Mouse (Mus musculus): ENCODE measurements around the gene Gm44502. TPM values are rescaled to one million over a fixed set of nuclear protein-coding genes. Genes with fewer than 3 reads are reported as not detected.

Gene Gm44502
- polyA plus RNA-seq, 1 experiment from 2014 or later = not detected

GRCm38 (mm10) chr15:89426716-89427115 lies 2.8 kb downstream of the Gm44502 start:
- H3K9me3 ChIP-seq = no peaks in the 10 kb centered on the region
- no peak overlapping the region for H3K4me3 ChIP-seq
- peaks cover 20% of the 10 kb centered on the region for H3K36me3 ChIP-seq
- no peak overlapping the region for H3K4me2 ChIP-seq
- ATAC-seq (ENCODE audit: borderline replicate concordance, extremely low read depth, low FRiP score, low TSS enrichment) = no peak
- H3K4me1 ChIP-seq = peaks cover 13% of the 10 kb centered on the region
- no peak overlapping the region for H3K27ac ChIP-seq
- no peaks in the 10 kb centered on the region for H3K27me3 ChIP-seq
- WGBS = 90% methylated on average over 10 of the region's 10 CpGs
- no peak overlapping the region for H3K9ac ChIP-seq

- WGBS = 42% methylated on average over 6 of the region's 6 CpGs
- no peak within 1 kb of the TSS for H3K27ac ChIP-seq
These were observed 3.8 kb downstream of the Gm44502 start, which contains the start of gene Cpt1b for GRCm38 (mm10) chr15:89425711-89426121. Gene Cpt1b, minus strand, starts transcription at chr15:89425863.

GRCm38 (mm10) chr15:89424621-89425020 lies 4.9 kb downstream of the Gm44502 start:
- Histone ChIP-seq H3K27me3 (no peaks in the 10 kb centered on the region), H3K4me2 (no peak overlapping the region), H3K4me1 (peaks cover 8% of the 10 kb centered on the region), H3K9ac (no peak overlapping the region), H3K36me3 (peaks cover 20% of the 10 kb centered on the region), H3K27ac (no peak overlapping the region), H3K9me3 (no peaks in the 10 kb centered on the region), H3K4me3 (no peak overlapping the region)
- 80% methylated on average over 8 of the region's 8 CpGs for WGBS
- ATAC-seq (ENCODE audit: borderline replicate concordance, extremely low read depth, low FRiP score, low TSS enrichment) = no peak

More at GRCm38 (mm10) chr15:89425711-89426121, 3.8 kb downstream of the Gm44502 start, which contains the start of gene Cpt1b:
- Histone ChIP-seq H3K4me3 (no peak within 1 kb of the TSS), H3K4me2 (no peak within 1 kb of the TSS), H3K4me1 (peaks cover 13% of the 10 kb centered on the region), H3K9me3 (no peaks in the 10 kb centered on the region), H3K36me3 (peaks cover 20% of the 10 kb centered on the region), H3K27me3 (no peaks in the 10 kb centered on the region), H3K9ac (no peak within 1 kb of the TSS)
- no peak for ATAC-seq (ENCODE audit: borderline replicate concordance, extremely low read depth, low FRiP score, low TSS enrichment)

- H3K4me3 ChIP-seq = no peak overlapping the region
- H3K9ac ChIP-seq = no peak overlapping the region
- 93% methylated on average over 9 of the region's 9 CpGs for WGBS
- ATAC-seq (ENCODE audit: borderline replicate concordance, extremely low read depth, low FRiP score, low TSS enrichment) = no peak
- H3K27ac ChIP-seq = no peak overlapping the region
- H3K36me3 ChIP-seq = peaks cover 11% of the 10 kb centered on the region
- H3K4me2 ChIP-seq = no peak overlapping the region
- no peaks in the 10 kb centered on the region for H3K9me3 ChIP-seq
- H3K27me3 ChIP-seq = no peaks in the 10 kb centered on the region
- H3K4me1 ChIP-seq = no peaks in the 10 kb centered on the region
These were observed 7.6 kb downstream of the Gm44502 start for GRCm38 (mm10) chr15:89421938-89422337.

GRCm38 (mm10) chr15:89415282-89415681 lies 14.2 kb downstream of the Gm44502 start:
- no peak overlapping the region for H3K27ac ChIP-seq
- no peak for ATAC-seq (ENCODE audit: borderline replicate concordance, extremely low read depth, low FRiP score, low TSS enrichment)

GRCm38 (mm10) chr15:89410118-89410517 lies 19.4 kb downstream of the Gm44502 start, which contains the start of gene Syce3:
Gene Syce3, minus strand, starts transcription at chr15:89410503.
- Histone ChIP-seq H3K4me1 (no peaks in the 10 kb centered on the region), H3K27ac (no peak within 1 kb of the TSS), H3K27me3 (no peaks in the 10 kb centered on the region), H3K9me3 (no peaks in the 10 kb centered on the region; the same call in 1 of the 2 replicates), H3K9ac (no peak within 1 kb of the TSS), H3K4me3 (no peak within 1 kb of the TSS), H3K4me2 (no peak within 1 kb of the TSS), H3K36me3 (no peaks in the 10 kb centered on the region)
- 82% methylated on average over 24 of the region's 24 CpGs for WGBS
- no peak for ATAC-seq (ENCODE audit: borderline replicate concordance, extremely low read depth, low FRiP score, low TSS enrichment)

More at GRCm38 (mm10) chr15:89415282-89415681, 14.2 kb downstream of the Gm44502 start:
- Histone ChIP-seq H3K27me3 (no peaks in the 10 kb centered on the region), H3K9ac (no peak overlapping the region), H3K4me2 (no peak overlapping the region), H3K4me1 (no peaks in the 10 kb centered on the region), H3K36me3 (no peaks in the 10 kb centered on the region), H3K9me3 (no peaks in the 10 kb centered on the region), H3K4me3 (no peak overlapping the region)
- WGBS = 82% methylated on average over 8 of the region's 8 CpGs

GRCm38 (mm10) chr15:89406691-89407090 lies 22.8 kb downstream of the Gm44502 start:
- Histone ChIP-seq H3K4me2 (no peak overlapping the region), H3K4me1 (no peaks in the 10 kb centered on the region), H3K27me3 (no peaks in the 10 kb centered on the region), H3K27ac (no peak overlapping the region), H3K36me3 (no peaks in the 10 kb centered on the region), H3K9ac (no peak overlapping the region), H3K4me3 (no peak overlapping the region), H3K9me3 (no peaks in the 10 kb centered on the region; the same call in 1 of the 2 replicates)
- ATAC-seq (ENCODE audit: borderline replicate concordance, extremely low read depth, low FRiP score, low TSS enrichment) = no peak

- Histone ChIP-seq H3K9ac (no peak overlapping the region), H3K27ac (no peak overlapping the region), H3K9me3 (no peaks in the 10 kb centered on the region; the same call in 1 of the 2 replicates), H3K4me2 (no peak overlapping the region), H3K36me3 (no peaks in the 10 kb centered on the region), H3K27me3 (no peaks in the 10 kb centered on the region), H3K4me1 (no peaks in the 10 kb centered on the region), H3K4me3 (no peak overlapping the region)
- ATAC-seq (ENCODE audit: borderline replicate concordance, extremely low read depth, low FRiP score, low TSS enrichment) = no peak
- 73% methylated on average over 10 of the region's 10 CpGs for WGBS
These were observed 24.5 kb downstream of the Gm44502 start for GRCm38 (mm10) chr15:89404831-89405623.

GRCm38 (mm10) chr15:89402471-89402870 lies 27.0 kb downstream of the Gm44502 start:
- WGBS = 94% methylated on average over 1 of the region's 1 CpGs
- H3K9me3 ChIP-seq = no peaks in the 10 kb centered on the region; the same call in 1 of the 2 replicates
- no peak for ATAC-seq (ENCODE audit: borderline replicate concordance, extremely low read depth, low FRiP score, low TSS enrichment)
- no peaks in the 10 kb centered on the region for H3K27me3 ChIP-seq
- no peak overlapping the region for H3K4me3 ChIP-seq
- no peaks in the 10 kb centered on the region for H3K4me1 ChIP-seq
- H3K9ac ChIP-seq = no peak overlapping the region
- H3K4me2 ChIP-seq = no peak overlapping the region
- H3K27ac ChIP-seq = no peak overlapping the region
- H3K36me3 ChIP-seq = no peaks in the 10 kb centered on the region

GRCm38 (mm10) chr15:89399716-89400115 lies 29.8 kb downstream of the Gm44502 start:
- H3K27ac ChIP-seq = no peak overlapping the region
- H3K4me3 ChIP-seq = no peak overlapping the region
- no peaks in the 10 kb centered on the region for H3K27me3 ChIP-seq
- H3K4me2 ChIP-seq = no peak overlapping the region
- H3K36me3 ChIP-seq = no peaks in the 10 kb centered on the region
- H3K4me1 ChIP-seq = no peaks in the 10 kb centered on the region
- 42% methylated on average over 1 of the region's 1 CpGs for WGBS
- ATAC-seq (ENCODE audit: borderline replicate concordance, extremely low read depth, low FRiP score, low TSS enrichment) = no peak
- H3K9me3 ChIP-seq = no peaks in the 10 kb centered on the region
- H3K9ac ChIP-seq = no peak overlapping the region

- no peak overlapping the region for H3K9ac ChIP-seq
- no peak for ATAC-seq (ENCODE audit: borderline replicate concordance, extremely low read depth, low FRiP score, low TSS enrichment)
- H3K36me3 ChIP-seq = no peaks in the 10 kb centered on the region
- no peaks in the 10 kb centered on the region for H3K4me1 ChIP-seq
- no peaks in the 10 kb centered on the region for H3K9me3 ChIP-seq
- 71% methylated on average over 2 of the region's 2 CpGs for WGBS
- no peaks in the 10 kb centered on the region for H3K27me3 ChIP-seq
- no peak overlapping the region for H3K27ac ChIP-seq
- no peak overlapping the region for H3K4me2 ChIP-seq
- H3K4me3 ChIP-seq = no peak overlapping the region
These were observed 31.4 kb downstream of the Gm44502 start for GRCm38 (mm10) chr15:89398146-89398545.

GRCm38 (mm10) chr15:89396883-89397282 lies 32.6 kb downstream of the Gm44502 start:
- H3K27ac ChIP-seq = no peak overlapping the region
- no peaks in the 10 kb centered on the region for H3K4me1 ChIP-seq
- WGBS = 81% methylated on average over 4 of the region's 4 CpGs
- ATAC-seq (ENCODE audit: borderline replicate concordance, extremely low read depth, low FRiP score, low TSS enrichment) = no peak
- H3K4me3 ChIP-seq = no peak overlapping the region
- H3K36me3 ChIP-seq = no peaks in the 10 kb centered on the region
- H3K9ac ChIP-seq = no peak overlapping the region
- H3K27me3 ChIP-seq = no peaks in the 10 kb centered on the region
- H3K4me2 ChIP-seq = no peak overlapping the region
- no peaks in the 10 kb centered on the region for H3K9me3 ChIP-seq

All from lung, embryonic 15.5 days (tissue).